Mouse (Mus musculus) intestine, postnatal 0 days (tissue): Measurements from ENCODE around the gene Ttll2. TPM values are rescaled to one million over a fixed set of nuclear protein-coding genes. Genes with fewer than 3 reads are reported as not detected.
A peak's percentile ranks its signal among the peaks of the same experiment; 100 is the strongest.
"Not testable (repeated sequence)": the region's sequence is repeated elsewhere in the genome, so short reads cannot be mapped to it uniquely, and the experiment has no call there.

Experiments used
- ATAC-seq: fragments of 200-750 bp; cut with Nextera tagmentation; 2 replicates; pipeline ENCODE4 v1.8.0; 2017; ENCODE audit warnings: mild to moderate bottlenecking, moderate TSS enrichment, moderate library complexity
- H3K27ac ChIP-seq: fragments of 300-500 bp; sonication (generic); 2 replicates; pipeline ENCODE4 v1.5.1; 2014; ENCODE audit warnings: mild to moderate bottlenecking, low read depth, low read length, moderate library complexity
- H3K27me3 ChIP-seq: fragments of 300-500 bp; sonication (generic); replicated peaks from 2 replicates; pipeline ENCODE4 v1.6.1; 2014; ENCODE audit warnings: low read length, mixed read lengths; ENCODE audit not compliant: control insufficient read depth, insufficient read depth
- H3K36me3 ChIP-seq: fragments of 300-500 bp; sonication (generic); 2 replicates; pipeline ENCODE4 v1.6.1; 2014; ENCODE audit warnings: mild to moderate bottlenecking, moderate library complexity; ENCODE audit not compliant: control insufficient read depth, insufficient read depth
- H3K4me1 ChIP-seq: fragments of 300-500 bp; sonication (generic); replicated peaks from 2 replicates; pipeline ENCODE4 v1.6.1; 2014; ENCODE audit warnings: antibody characterized with exemption, low read length, mixed read lengths; ENCODE audit not compliant: control insufficient read depth, insufficient read depth
- H3K4me2 ChIP-seq: fragments of 300-500 bp; sonication (generic); replicated peaks from 2 replicates; pipeline ENCODE4 v1.6.1; 2014; ENCODE audit warnings: low read depth, mild to moderate bottlenecking, moderate library complexity
- H3K4me3 ChIP-seq: fragments of 300-500 bp; sonication (generic); 2 replicates; pipeline ENCODE4 v1.5.1; 2014; ENCODE audit warnings: low read depth, low read length
- H3K9ac ChIP-seq: fragments of 300-500 bp; sonication (generic); 2 replicates; pipeline ENCODE4 v1.6.1; 2014; ENCODE audit warnings: mild to moderate bottlenecking, low read depth, low read length
- H3K9me3 ChIP-seq: fragments of 300-500 bp; sonication (generic); 2 replicates; pipeline ENCODE4 v1.6.1; 2016; ENCODE audit warnings: mixed run types; ENCODE audit not compliant: control insufficient read depth
- WGBS: fragments of 180-500 bp; shearing (Covaris S2); extraction: QIAGEN DNeasy Blood & Tissue Kit; methylation state at CpG from one replicate; pipeline ENCODE4 v1.1.7; 2014; 5-methylcytosine and 5-hydroxymethylcytosine counted together
- polyA plus RNA-seq: library from polyadenylated mRNA; unstranded; fragments of >200 nt; fragmentation: Nextera tagmentation; extraction: Ambion mirVana; gene quantifications from 2 replicates; pipeline ENCODE4 v1.2.1, GENCODE M21; 2015

Ttll2 gene
- polyA plus RNA-seq = not detected in 2 replicates

- H3K4me3 ChIP-seq, H3K4me2 ChIP-seq, H3K27me3 ChIP-seq, H3K27ac ChIP-seq, H3K9ac ChIP-seq, H3K4me1 ChIP-seq, ATAC-seq, H3K9me3 ChIP-seq, H3K36me3 ChIP-seq: not testable (repeated sequence)
- WGBS = 50% methylated on average over 1 of the region's 1 CpGs
These were observed at the start of gene Ttll2 for GRCm38 (mm10) chr17:7352596-7352995. Gene Ttll2, minus strand, starts transcription at chr17:7352696.

- ATAC-seq, H3K27me3 ChIP-seq, H3K27ac ChIP-seq, H3K9ac ChIP-seq, H3K4me3 ChIP-seq, H3K36me3 ChIP-seq, H3K4me1 ChIP-seq, H3K9me3 ChIP-seq, H3K4me2 ChIP-seq: not testable (repeated sequence)
- 74% methylated on average over 6 of the region's 6 CpGs for WGBS
These were observed 47.3 kb upstream of the Ttll2 start for GRCm38 (mm10) chr17:7399770-7400169.

- not testable (repeated sequence) for H3K4me3 ChIP-seq, H3K9me3 ChIP-seq, H3K27me3 ChIP-seq, H3K9ac ChIP-seq, H3K4me1 ChIP-seq, H3K4me2 ChIP-seq, H3K27ac ChIP-seq, H3K36me3 ChIP-seq
- 60% methylated on average over 6 of the region's 6 CpGs for WGBS
- ATAC-seq = peak; percentile 86
These were observed 45.8 kb upstream of the Ttll2 start for GRCm38 (mm10) chr17:7398198-7398847.

- not testable (repeated sequence) for H3K9me3 ChIP-seq, H3K36me3 ChIP-seq, H3K9ac ChIP-seq, H3K4me1 ChIP-seq, ATAC-seq, H3K4me3 ChIP-seq, H3K4me2 ChIP-seq, H3K27me3 ChIP-seq, H3K27ac ChIP-seq
- 76% methylated on average over 11 of the region's 13 CpGs for WGBS
These were observed 44.6 kb upstream of the Ttll2 start for GRCm38 (mm10) chr17:7397079-7397478.

- not testable (repeated sequence) for ATAC-seq, H3K36me3 ChIP-seq, H3K4me2 ChIP-seq, H3K4me1 ChIP-seq, H3K27ac ChIP-seq, H3K9me3 ChIP-seq, H3K4me3 ChIP-seq, H3K27me3 ChIP-seq, H3K9ac ChIP-seq
- no CpG with 5 or more reads among the region's 2 CpGs for WGBS
These were observed 43.8 kb upstream of the Ttll2 start for GRCm38 (mm10) chr17:7396288-7396687.

GRCm38 (mm10) chr17:7395671-7396070 lies 43.2 kb upstream of the Ttll2 start:
- 92% methylated on average over 7 of the region's 8 CpGs for WGBS
- not testable (repeated sequence) for ATAC-seq

GRCm38 (mm10) chr17:7395116-7395515 lies 42.6 kb upstream of the Ttll2 start:
- not testable (repeated sequence) for H3K9ac ChIP-seq, H3K4me1 ChIP-seq, H3K27ac ChIP-seq, H3K4me2 ChIP-seq, H3K27me3 ChIP-seq, H3K36me3 ChIP-seq, H3K9me3 ChIP-seq, H3K4me3 ChIP-seq, ATAC-seq
- 79% methylated on average over 7 of the region's 7 CpGs for WGBS

More at GRCm38 (mm10) chr17:7395671-7396070, 43.2 kb upstream of the Ttll2 start:
- not testable (repeated sequence) for H3K4me1 ChIP-seq, H3K36me3 ChIP-seq, H3K9ac ChIP-seq, H3K27ac ChIP-seq, H3K4me2 ChIP-seq, H3K4me3 ChIP-seq, H3K27me3 ChIP-seq, H3K9me3 ChIP-seq

GRCm38 (mm10) chr17:7389898-7390297 lies 37.4 kb upstream of the Ttll2 start:
- not testable (repeated sequence) for H3K36me3 ChIP-seq, H3K9ac ChIP-seq, H3K27me3 ChIP-seq, H3K4me2 ChIP-seq, H3K27ac ChIP-seq, H3K4me1 ChIP-seq, H3K9me3 ChIP-seq, H3K4me3 ChIP-seq, ATAC-seq
- 79% methylated on average over 7 of the region's 7 CpGs for whole genome bisulfite sequencing

GRCm38 (mm10) chr17:7388958-7389356 lies 36.5 kb upstream of the Ttll2 start:
- H3K4me2 ChIP-seq, H3K27ac ChIP-seq, H3K9ac ChIP-seq, H3K4me3 ChIP-seq, H3K4me1 ChIP-seq, H3K36me3 ChIP-seq, H3K27me3 ChIP-seq, H3K9me3 ChIP-seq, ATAC-seq: not testable (repeated sequence)
- WGBS = 84% methylated on average over 6 of the region's 8 CpGs
